Mouse (Mus musculus): ENCODE results near the gene Frat1. TPM values are rescaled to one million over a fixed set of nuclear protein-coding genes. Genes with fewer than 3 reads are reported as not detected.
A peak's percentile ranks its signal among the peaks of the same experiment; 100 is the strongest.

Gene Frat1
- 6.6 and 7.0 TPM in 2 replicates for polyA plus RNA-seq (2015; fragmentation: Nextera tagmentation; extraction: Ambion mirVana)

DNA sequence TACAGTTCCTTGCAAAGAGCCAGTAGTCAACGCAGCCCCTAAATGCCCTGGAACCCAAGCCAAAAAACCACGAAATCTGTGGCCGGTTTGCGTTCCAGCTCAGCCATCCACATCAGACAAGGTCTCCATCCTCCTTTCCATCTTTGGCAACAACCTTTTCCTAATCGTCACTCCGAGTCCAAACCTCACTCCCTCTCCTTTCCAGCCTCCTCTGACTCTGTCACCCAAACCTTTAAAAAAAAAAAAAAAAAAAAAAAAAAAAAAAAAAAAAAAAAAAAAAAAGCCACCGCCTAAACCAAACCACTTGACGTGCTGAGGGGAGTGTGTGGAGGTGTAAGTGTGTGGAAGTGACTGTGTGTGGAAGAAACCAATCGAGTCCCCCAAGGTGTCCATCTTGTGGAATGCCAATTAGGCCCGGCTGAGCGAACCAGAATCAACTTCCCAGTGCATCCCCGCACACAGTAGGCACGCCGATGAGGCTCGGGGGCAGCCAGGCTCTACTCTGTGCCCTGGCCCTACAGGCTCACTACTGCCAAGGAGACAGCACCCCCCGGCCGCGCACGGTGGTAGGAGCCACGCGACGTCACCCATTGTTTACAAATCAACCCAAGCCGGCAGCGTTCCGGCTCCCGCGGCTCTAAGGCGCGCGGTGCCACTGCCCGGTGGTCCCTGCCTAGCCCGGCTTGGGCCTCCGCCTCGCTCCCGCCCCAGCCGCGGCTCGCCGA lies at the start of gene Frat1:
Gene Frat1, plus strand, starts transcription at position 590 of the 725 bp plus-strand sequence.
- Histone ChIP-seq H3K27me3 (peaks cover 20% of the 10 kb centered on the region; the same call in 1 of the 2 replicates), H3K4me3 (replicated peaks) (peak within 1 kb of the TSS; percentile 69), H3K4me1 (peaks cover 26% of the 10 kb centered on the region), H3K27ac (replicated peaks) (peak within 1 kb of the TSS; percentile 84), H3K9me3 (replicated peaks) (no peaks in the 10 kb centered on the region), H3K4me2 (replicated peaks) (peak within 1 kb of the TSS; percentile 97), H3K36me3 (no peaks in the 10 kb centered on the region), H3K9ac (peak within 1 kb of the TSS; percentile 26)
- under 1% methylated on average over 39 of the region's 39 CpGs for WGBS
- ATAC-seq (ENCODE audit: insufficient number of reproducible peaks, low FRiP score, low TSS enrichment, low read depth), result peak; percentile 92

DNA sequence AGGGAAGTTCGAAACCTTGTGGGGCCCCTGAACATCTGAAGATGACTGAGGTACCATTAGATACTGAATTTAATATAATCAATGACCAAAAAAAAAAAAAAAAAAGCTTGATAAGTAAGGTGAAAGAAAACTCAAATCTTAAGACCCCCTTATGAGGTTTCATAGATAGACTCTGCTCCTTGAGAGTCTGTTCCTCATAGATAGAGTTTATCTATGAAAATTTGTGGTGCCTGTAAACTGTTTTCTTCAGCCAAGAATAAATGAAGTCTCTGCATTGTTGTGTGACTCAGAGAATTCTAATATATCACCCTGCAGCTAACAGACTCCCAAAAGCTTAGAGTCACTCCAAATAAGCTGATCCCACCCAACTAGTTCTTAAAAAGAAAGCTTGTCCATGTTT lies 42.9 kb upstream of the Frat1 start:
- no peak for ATAC-seq (ENCODE audit: insufficient number of reproducible peaks, low FRiP score, low TSS enrichment, low read depth)
- Histone ChIP-seq H3K27ac (replicated peaks) (no peak overlapping the region), H3K36me3 (peaks cover 19% of the 10 kb centered on the region), H3K9me3 (replicated peaks) (no peaks in the 10 kb centered on the region), H3K4me3 (replicated peaks) (no peak overlapping the region), H3K4me2 (replicated peaks) (no peak overlapping the region), H3K9ac (no peak overlapping the region), H3K4me1 (no peaks in the 10 kb centered on the region), H3K27me3 (no peaks in the 10 kb centered on the region)
- 98% methylated on average over 1 of the region's 1 CpGs for WGBS

DNA sequence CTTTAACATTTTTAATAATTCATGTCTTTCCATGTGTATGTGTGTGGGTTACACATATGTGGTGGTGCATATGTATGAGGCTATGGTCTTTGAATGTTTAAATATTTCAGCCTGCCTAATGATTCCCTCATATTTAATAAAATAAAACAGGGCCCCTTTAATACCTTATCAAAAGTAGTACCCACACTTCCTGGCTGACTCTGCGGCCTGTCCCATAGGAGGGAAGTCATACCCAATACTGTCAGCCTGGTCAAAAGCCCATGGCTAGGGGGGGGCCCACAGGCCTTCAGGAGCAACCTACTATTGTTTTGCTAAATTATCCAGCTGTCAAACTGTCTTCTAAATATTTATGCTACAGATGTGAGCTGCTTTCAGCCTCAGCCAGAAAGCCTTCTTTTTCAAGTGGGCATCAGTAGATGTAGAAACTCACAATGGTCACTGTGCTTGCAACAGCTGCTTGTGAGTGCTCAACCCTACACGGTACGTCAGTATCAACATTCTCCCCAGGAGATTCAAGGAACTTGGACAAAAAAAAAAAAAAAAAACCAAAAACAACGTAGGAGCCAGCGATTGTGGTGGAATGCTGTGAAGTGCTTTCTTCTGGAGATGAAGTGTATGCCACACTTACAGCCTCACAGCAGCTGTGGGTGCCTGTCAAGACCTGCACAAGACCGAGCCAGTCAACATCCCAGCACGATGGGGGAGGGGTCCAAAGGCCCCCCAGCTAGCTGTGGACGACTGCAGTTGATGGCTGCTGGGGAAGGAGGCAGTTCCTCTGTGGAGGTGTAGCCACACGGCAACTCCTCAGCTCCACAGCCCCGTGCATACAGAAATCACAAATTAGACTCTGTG lies 40.4 kb upstream of the Frat1 start:
- Histone ChIP-seq H3K36me3 (peaks cover 13% of the 10 kb centered on the region; the same call in 1 of the 2 replicates), H3K4me3 (replicated peaks) (no peak overlapping the region), H3K27ac (replicated peaks) (no peak overlapping the region), H3K4me1 (no peaks in the 10 kb centered on the region), H3K27me3 (no peaks in the 10 kb centered on the region), H3K9me3 (replicated peaks) (no peaks in the 10 kb centered on the region), H3K9ac (no peak overlapping the region), H3K4me2 (replicated peaks) (no peak overlapping the region)
- 50% methylated on average over 10 of the region's 10 CpGs for WGBS
- no peak for ATAC-seq (ENCODE audit: insufficient number of reproducible peaks, low FRiP score, low TSS enrichment, low read depth)

DNA sequence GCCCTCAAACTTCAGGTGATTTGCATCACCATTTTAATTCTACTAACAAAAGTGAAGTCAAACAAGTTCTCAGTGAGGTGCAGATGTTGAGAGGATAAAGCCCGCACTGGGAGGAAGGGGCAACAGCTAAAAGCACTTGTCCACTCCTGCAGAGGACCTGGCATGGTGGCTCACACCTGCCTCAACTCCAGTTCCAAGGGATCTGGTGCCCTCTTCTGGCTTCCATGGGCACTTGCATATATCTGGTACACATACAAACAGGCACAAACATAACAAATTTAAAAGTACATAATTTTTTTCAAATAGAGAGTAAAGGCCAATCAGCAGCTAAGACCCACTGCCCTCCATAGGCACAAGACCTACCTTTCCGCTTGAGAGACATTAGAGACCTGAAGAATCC lies 38.4 kb upstream of the Frat1 start:
- H3K4me3 ChIP-seq (replicated peaks), result no peak overlapping the region
- no peak overlapping the region for H3K9ac ChIP-seq
- no peak overlapping the region for H3K4me2 ChIP-seq (replicated peaks)
- ATAC-seq (ENCODE audit: insufficient number of reproducible peaks, low FRiP score, low TSS enrichment, low read depth), result no peak
- no peaks in the 10 kb centered on the region for H3K27me3 ChIP-seq
- no peak overlapping the region for H3K27ac ChIP-seq (replicated peaks)
- 0 out of 2 replicates have a peak, but pooled peaks cover 8% of the 10 kb centered on the region for H3K4me1 ChIP-seq
- WGBS, result 83% methylated on average over 2 of the region's 2 CpGs
- no peaks in the 10 kb centered on the region for H3K9me3 ChIP-seq (replicated peaks)
- peaks cover 3% of the 10 kb centered on the region; the same call in 1 of the 2 replicates for H3K36me3 ChIP-seq

GRCm38 (mm10) chr19:41792934-41793486 lies 36.8 kb upstream of the Frat1 start:
- Histone ChIP-seq H3K36me3 (no peaks in the 10 kb centered on the region), H3K4me2 (replicated peaks) (no peak overlapping the region), H3K27ac (replicated peaks) (no peak overlapping the region), H3K4me3 (replicated peaks) (no peak overlapping the region), H3K9ac (no peak overlapping the region), H3K27me3 (no peaks in the 10 kb centered on the region), H3K9me3 (replicated peaks) (no peaks in the 10 kb centered on the region), H3K4me1 (peaks cover 14% of the 10 kb centered on the region; the same call in 1 of the 2 replicates)
- 67% methylated on average over 1 of the region's 1 CpGs for WGBS
- ATAC-seq (ENCODE audit: insufficient number of reproducible peaks, low FRiP score, low TSS enrichment, low read depth), result no peak

DNA sequence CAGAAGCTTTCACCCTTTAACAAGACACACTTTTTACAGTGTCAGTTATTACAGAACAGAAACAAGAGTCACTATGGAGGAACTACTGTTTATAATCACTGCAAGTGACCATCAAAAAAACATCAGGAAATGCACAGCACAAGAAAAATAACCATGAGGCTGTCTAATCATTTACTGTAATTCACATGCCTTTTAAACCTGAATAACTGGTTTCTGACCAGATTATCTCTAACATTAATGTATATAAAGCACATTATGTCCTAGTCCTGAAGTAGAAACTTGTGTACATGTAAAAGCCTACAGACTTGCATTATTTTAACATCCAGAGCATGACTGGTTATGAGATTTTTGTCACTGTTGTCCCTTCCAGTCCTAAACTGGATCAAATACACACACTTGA lies 35.8 kb upstream of the Frat1 start:
- no peaks in the 10 kb centered on the region for H3K27me3 ChIP-seq
- no peak overlapping the region for H3K9ac ChIP-seq
- no peak overlapping the region for H3K4me3 ChIP-seq (replicated peaks)
- H3K36me3 ChIP-seq, result no peaks in the 10 kb centered on the region
- ATAC-seq (ENCODE audit: insufficient number of reproducible peaks, low FRiP score, low TSS enrichment, low read depth), result no peak
- no peak overlapping the region for H3K27ac ChIP-seq (replicated peaks)
- H3K4me1 ChIP-seq, result peaks cover 14% of the 10 kb centered on the region; the same call in 1 of the 2 replicates
- no peak overlapping the region for H3K4me2 ChIP-seq (replicated peaks)
- H3K9me3 ChIP-seq (replicated peaks), result no peaks in the 10 kb centered on the region

- no peak overlapping the region for H3K9ac ChIP-seq
- H3K27me3 ChIP-seq, result no peaks in the 10 kb centered on the region
- no peaks in the 10 kb centered on the region for H3K36me3 ChIP-seq
- WGBS, result 69% methylated on average over 6 of the region's 6 CpGs
- no peak overlapping the region for H3K4me3 ChIP-seq (replicated peaks)
- no peak overlapping the region for H3K4me2 ChIP-seq (replicated peaks)
- no peaks in the 10 kb centered on the region for H3K9me3 ChIP-seq (replicated peaks)
- H3K4me1 ChIP-seq, result peaks cover 16% of the 10 kb centered on the region
- ATAC-seq (ENCODE audit: insufficient number of reproducible peaks, low FRiP score, low TSS enrichment, low read depth), result no peak
- no peak overlapping the region for H3K27ac ChIP-seq (replicated peaks)
These were observed 34.9 kb upstream of the Frat1 start for GRCm38 (mm10) chr19:41794901-41795300.

- no peak for ATAC-seq (ENCODE audit: insufficient number of reproducible peaks, low FRiP score, low TSS enrichment, low read depth)
- Histone ChIP-seq H3K27ac (replicated peaks) (0 out of 2 replicates have a peak overlapping the region, but pooled peaks have one; percentile 48), H3K27me3 (no peaks in the 10 kb centered on the region)
These were observed 33.5 kb upstream of the Frat1 start for GRCm38 (mm10) chr19:41796148-41796760.

GRCm38 (mm10) chr19:41796789-41797327 lies 32.9 kb upstream of the Frat1 start:
- no peak overlapping the region for H3K4me3 ChIP-seq (replicated peaks)
- 0 out of 2 replicates have a peak overlapping the region, but pooled peaks have one; percentile 48 for H3K27ac ChIP-seq (replicated peaks)
- ATAC-seq (ENCODE audit: insufficient number of reproducible peaks, low FRiP score, low TSS enrichment, low read depth), result no peak
- no peaks in the 10 kb centered on the region for H3K9me3 ChIP-seq (replicated peaks)
- H3K9ac ChIP-seq, result no peak overlapping the region
- WGBS, result 45% methylated on average over 12 of the region's 12 CpGs
- H3K27me3 ChIP-seq, result no peaks in the 10 kb centered on the region
- peaks cover 27% of the 10 kb centered on the region for H3K4me1 ChIP-seq
- H3K4me2 ChIP-seq (replicated peaks), result no peak overlapping the region
- no peaks in the 10 kb centered on the region for H3K36me3 ChIP-seq

More at GRCm38 (mm10) chr19:41796148-41796760, 33.5 kb upstream of the Frat1 start:
- 43% methylated on average over 3 of the region's 3 CpGs for WGBS
- H3K4me1 ChIP-seq, result peaks cover 27% of the 10 kb centered on the region
- H3K4me3 ChIP-seq (replicated peaks), result no peak overlapping the region
- no peak overlapping the region for H3K4me2 ChIP-seq (replicated peaks)
- no peak overlapping the region for H3K9ac ChIP-seq
- H3K9me3 ChIP-seq (replicated peaks), result no peaks in the 10 kb centered on the region
- no peaks in the 10 kb centered on the region for H3K36me3 ChIP-seq

DNA sequence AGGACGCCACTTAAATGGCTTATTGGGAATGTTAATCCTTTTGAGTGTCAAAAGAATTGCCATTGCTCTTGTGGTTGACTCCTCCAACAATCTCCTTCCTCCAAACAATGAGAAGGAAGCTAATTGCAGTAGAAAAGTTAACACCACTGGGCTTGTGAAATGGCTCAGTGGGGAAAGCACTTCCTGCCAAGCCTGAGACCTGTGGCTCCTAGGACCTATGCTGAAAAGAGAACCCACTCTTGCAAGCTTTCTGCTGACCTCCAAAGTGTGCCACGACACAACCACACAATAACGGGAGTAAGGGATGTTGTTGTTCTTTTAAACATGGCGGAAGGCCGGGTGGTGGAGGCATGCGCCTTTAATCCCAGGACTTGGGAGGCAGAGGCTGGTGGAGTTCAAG lies 32.2 kb upstream of the Frat1 start:
- H3K9ac ChIP-seq, result no peak overlapping the region
- H3K27ac ChIP-seq (replicated peaks), result no peak overlapping the region
- H3K4me1 ChIP-seq, result peaks cover 27% of the 10 kb centered on the region
- H3K4me2 ChIP-seq (replicated peaks), result no peak overlapping the region
- H3K36me3 ChIP-seq, result no peaks in the 10 kb centered on the region
- ATAC-seq (ENCODE audit: insufficient number of reproducible peaks, low FRiP score, low TSS enrichment, low read depth), result no peak
- H3K4me3 ChIP-seq (replicated peaks), result no peak overlapping the region
- H3K9me3 ChIP-seq (replicated peaks), result no peaks in the 10 kb centered on the region
- 90% methylated on average over 6 of the region's 6 CpGs for WGBS
- H3K27me3 ChIP-seq, result no peaks in the 10 kb centered on the region

Data from embryonic facial prominence, embryonic 15.5 days (tissue).